Mouse (Mus musculus) limb, embryonic 10.5 days (tissue): ENCODE results near the gene Fam161a. TPM values are rescaled to one million over a fixed set of nuclear protein-coding genes. Genes with fewer than 3 reads are reported as not detected.

Experiments used
- DNase-seq: peaks from one replicate; pipeline ENCODE4 v3.0.0-alpha.2; 2017; ENCODE audit warnings: low spot score
- H3K27ac ChIP-seq: fragments of 300-500 bp; sonication (generic); 2 replicates; pipeline ENCODE4 v1.5.1; 2016; ENCODE audit warnings: mild to moderate bottlenecking
- H3K27me3 ChIP-seq: fragments of 300-500 bp; sonication (generic); 2 replicates; pipeline ENCODE4 v1.6.1; 2016; ENCODE audit warnings: low read depth, mild to moderate bottlenecking; ENCODE audit not compliant: poor library complexity, severe bottlenecking
- H3K36me3 ChIP-seq: fragments of 300-500 bp; sonication (generic); 2 replicates; pipeline ENCODE4 v1.6.1; 2016; ENCODE audit warnings: mild to moderate bottlenecking, moderate library complexity
- H3K4me1 ChIP-seq: fragments of 300-500 bp; sonication (generic); 2 replicates; pipeline ENCODE4 v1.6.1; 2016
- H3K4me3 ChIP-seq: fragments of 300-500 bp; sonication (generic); 2 replicates; pipeline ENCODE4 v1.5.1; 2016; ENCODE audit warnings: mild to moderate bottlenecking, moderate library complexity
- H3K9me3 ChIP-seq: fragments of 300-500 bp; sonication (generic); replicated peaks from 2 replicates; pipeline ENCODE4 v1.6.1; 2016; ENCODE audit warnings: mild to moderate bottlenecking
- WGBS: fragments of 180-500 bp; shearing (Covaris S2); methylation state at CpG from one replicate; pipeline ENCODE4 v1.1.7; 2016; 5-methylcytosine and 5-hydroxymethylcytosine counted together
- polyA plus RNA-seq: library from polyadenylated mRNA; unstranded; fragments of >200 nt; fragmentation: Nextera tagmentation; extraction: Ambion mirVana; gene quantifications from 2 replicates; pipeline ENCODE4 v1.2.1, GENCODE M21; 2016

The Fam161a gene
- polyA plus RNA-seq, 1 experiment from 2014 or later = 1.6 TPM

DNA sequence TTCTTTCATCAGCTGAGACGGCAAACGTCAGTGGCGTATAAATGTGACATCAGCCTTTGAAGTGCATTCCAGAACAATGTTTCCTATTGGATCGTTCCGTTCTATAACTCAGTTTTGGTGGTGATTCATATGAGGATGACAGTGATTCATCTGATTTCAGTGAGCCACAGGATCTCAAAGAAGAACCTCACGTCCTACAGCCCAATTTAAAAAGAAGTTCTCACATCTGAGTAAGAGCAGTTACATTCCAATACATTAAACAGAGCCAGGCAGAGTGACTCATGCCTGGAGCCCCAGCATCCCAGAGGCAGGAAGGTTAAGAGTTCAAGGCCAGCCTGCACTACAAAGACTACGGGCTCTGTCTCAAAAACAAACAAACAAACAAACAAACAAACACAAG, 67.5 kb downstream of the Fam161a start:
- DNase-seq = no peak
- Histone ChIP-seq H3K27me3 (no peaks in the 10 kb centered on the region), H3K36me3 (no peaks in the 10 kb centered on the region), H3K27ac (no peak overlapping the region), H3K4me3 (no peak overlapping the region), H3K9me3 (no peaks in the 10 kb centered on the region), H3K4me1 (no peaks in the 10 kb centered on the region)
- WGBS = 83% methylated on average over 7 of the region's 7 CpGs

- H3K4me3 ChIP-seq = no peak overlapping the region
- no peak overlapping the region for H3K27ac ChIP-seq
- WGBS = 100% methylated on average over 1 of the region's 1 CpGs
- H3K4me1 ChIP-seq = no peaks in the 10 kb centered on the region
- no peaks in the 10 kb centered on the region for H3K27me3 ChIP-seq
- no peaks in the 10 kb centered on the region for H3K36me3 ChIP-seq
- DNase-seq = no peak
- H3K9me3 ChIP-seq = no peaks in the 10 kb centered on the region
Observed at GRCm38 (mm10) chr11:23078541-23078940, 71.2 kb downstream of the Fam161a start.

Other genes with a start within 250 kb of the Fam161a start
- 1.9 and 3.4 TPM in 2 replicates for gene B3gnt2, start 146.6 kb upstream of the Fam161a start, polyA plus RNA-seq
- 2.2 and 2.4 TPM in 2 replicates for gene Zrsr1, start 35.5 kb upstream of the Fam161a start, polyA plus RNA-seq
- 4.1 and 5.2 TPM in 2 replicates for gene Gm28048, start 25.4 kb upstream of the Fam161a start, polyA plus RNA-seq
- gene Commd1, start 25.1 kb upstream of the Fam161a start, polyA plus RNA-seq = 376 and 399 TPM in 2 replicates
- gene Cct4, start 17.0 kb upstream of the Fam161a start, polyA plus RNA-seq = 402 and 453 TPM in 2 replicates
- 133 and 153 TPM in 2 replicates for gene Xpo1, start 248.5 kb downstream of the Fam161a start, polyA plus RNA-seq